Mouse (Mus musculus) bone marrow macrophage, adult 2 months (primary cell): ENCODE measurements around the gene Hba-a1.

Experiments
- CTCF ChIP-seq: IDR thresholded peaks from 2 replicates; pipeline ENCODE4 v1.5.1; 2012; ENCODE audit warnings: low read depth, mild to moderate bottlenecking, low read length, moderate library complexity
- POLR2A ChIP-seq: IDR thresholded peaks from 2 replicates; pipeline ENCODE4 v1.6.1; 2012; ENCODE audit warnings: mild to moderate bottlenecking, low read depth, low read length, borderline replicate concordance

DNA sequence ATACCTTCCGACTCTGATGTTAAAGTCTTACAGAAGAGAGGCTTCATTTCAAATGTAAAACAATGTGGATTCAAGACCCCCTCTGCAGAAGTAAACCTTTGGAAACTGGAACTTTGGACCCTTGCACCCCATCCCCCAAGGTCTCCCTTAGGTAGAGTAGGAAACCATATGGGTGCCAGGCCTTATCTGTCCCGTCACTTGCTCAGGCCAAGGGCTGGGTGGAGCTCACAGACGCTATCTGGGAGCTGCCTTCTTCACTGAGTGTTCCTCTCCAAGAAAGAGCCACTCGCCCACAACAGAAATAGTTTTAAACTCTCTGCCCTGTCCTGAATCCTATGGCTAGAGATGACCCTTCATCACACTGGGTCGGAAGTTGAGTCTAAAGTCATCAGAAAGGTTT, 14.4 kb upstream of the Hba-a1 start:
- TF ChIP-seq POLR2A = no peak
- TF ChIP-seq CTCF = no peak
